Mouse (Mus musculus): ENCODE data around the gene Ric8a.

DNA sequence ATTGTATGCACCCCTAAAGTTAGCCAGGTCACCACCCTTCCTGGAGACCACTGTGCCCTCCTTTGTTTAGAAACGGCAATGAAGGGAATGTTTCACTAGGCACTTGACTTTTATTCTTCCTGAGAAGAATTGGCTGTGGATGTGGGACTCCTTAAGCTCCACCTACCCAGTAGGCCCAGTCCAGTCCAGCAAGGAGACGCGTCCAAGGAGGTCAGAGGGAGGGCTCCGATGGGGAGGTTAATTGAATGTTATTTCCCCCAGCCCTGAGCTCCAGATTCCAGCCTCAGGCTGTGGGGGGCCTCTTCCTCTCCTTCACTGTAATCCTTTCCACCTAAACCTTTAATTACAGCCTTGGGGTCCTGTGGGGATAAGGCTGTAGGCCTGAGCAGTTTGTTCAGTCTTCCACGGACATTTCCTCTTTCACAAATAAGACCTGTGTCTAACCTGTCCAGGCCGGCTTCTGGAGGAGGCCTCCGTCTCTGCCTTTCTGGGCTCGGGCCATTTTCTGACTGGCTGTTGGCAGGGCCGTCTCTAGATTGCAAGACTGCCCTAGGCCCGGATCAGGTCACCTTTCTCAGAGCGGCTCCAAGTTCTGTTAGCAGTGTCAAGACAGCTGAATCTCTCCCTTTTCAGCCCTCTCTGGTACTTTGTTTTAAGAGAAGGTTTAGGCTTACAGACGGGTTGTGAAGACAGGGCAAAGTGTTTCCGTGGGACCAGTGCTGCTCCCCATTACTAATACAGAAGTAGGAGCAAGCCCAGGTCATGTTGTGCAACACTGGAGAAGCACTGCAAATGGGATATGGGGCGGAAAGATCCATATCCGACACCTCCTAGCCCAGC, 45.5 kb downstream of the Ric8a start:
- TF ChIP-seq ZNF384 (IDR thresholded peaks at IDR 0.05; ENCODE audit: low read depth, low read length) (no peak), TCF12 (IDR thresholded peaks at IDR 0.05; ENCODE audit: low read depth, low read length) (no peak), USF1 (IDR thresholded peaks at IDR 0.05; ENCODE audit: low read depth, low read length) (no peak), CTCF (IDR thresholded peaks at IDR 0.05 in 2 of 3, conservative IDR thresholded peaks at IDR 0.05 in 1 of 3; ENCODE audit: control insufficient read depth in 1 of 3, insufficient read depth in 1 of 3, low read depth in 2 of 3, low read length in 3 of 3, poor library complexity in 1 of 3, severe bottlenecking in 1 of 3) (no peak), EP300 (IDR thresholded peaks at IDR 0.05; ENCODE audit: low read depth in 1 of 2, low read length in 2 of 2) (no peak), ZKSCAN1 (IDR thresholded peaks at IDR 0.05; ENCODE audit: low read depth, low read length) (no peak), JUND (IDR thresholded peaks at IDR 0.05; ENCODE audit: low read depth, low read length) (no peak), ZC3H11A (IDR thresholded peaks at IDR 0.05; ENCODE audit: low read depth, low read length) (no peak)
